Mouse (Mus musculus): ENCODE measurements around the gene Lrrtm3. TPM values are rescaled to one million over a fixed set of nuclear protein-coding genes. Genes with fewer than 3 reads are reported as not detected.
A peak's percentile ranks its signal among the peaks of the same experiment; 100 is the strongest.

Gene Lrrtm3
- polyA plus RNA-seq, 2 experiments: 1.9 to 2.1 TPM

DNA sequence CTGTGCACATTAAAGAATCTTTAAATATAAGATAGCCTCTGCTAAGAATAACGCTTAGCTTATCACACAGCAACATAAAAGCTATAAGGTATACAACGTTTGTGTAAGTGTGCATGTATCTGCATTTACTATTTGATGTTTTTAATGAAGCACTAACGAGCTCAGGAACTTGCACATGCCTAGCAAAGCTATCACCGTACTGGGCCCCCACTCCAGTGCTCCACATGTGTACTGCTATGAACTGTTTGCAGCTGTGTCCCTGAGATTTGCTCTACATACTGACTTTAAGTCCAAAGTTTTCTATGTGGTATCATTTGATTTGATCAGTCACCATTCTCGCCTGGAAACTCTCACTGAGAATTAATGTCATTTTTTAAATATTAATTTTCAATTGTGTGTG lies 111.1 kb downstream of the Lrrtm3 start:
- DNase-seq (ENCODE audit: low spot score) (no peak), ATAC-seq (ENCODE audit: low FRiP score, low read depth) (no peak)
- WGBS: 51% methylated on average over 5 of the region's 5 CpGs
- Histone ChIP-seq H3K4me1 (ENCODE audit: control insufficient read depth, insufficient read depth, low read length) (peaks cover 4% of the 10 kb centered on the region; the same call in 1 of the 2 replicates), H3K4me2 (replicated peaks; ENCODE audit: low read depth, low read length, severe bottlenecking) (no peak overlapping the region), H3K9ac (ENCODE audit: low read depth, low read length, severe bottlenecking) (no peak overlapping the region), H3K36me3 (ENCODE audit: control insufficient read depth, insufficient read depth, low read length) (no peaks in the 10 kb centered on the region), H3K4me3 (replicated peaks; ENCODE audit: low read length) (no peak overlapping the region), H3K27me3 (ENCODE audit: control insufficient read depth, insufficient read depth, low read length) (no peaks in the 10 kb centered on the region), H3K9me3 (ENCODE audit: control insufficient read depth, low read length) (no peaks in the 10 kb centered on the region), H3K27ac (replicated peaks; ENCODE audit: low read depth, low read length) (no peak overlapping the region)
- no peak for TF ChIP-seq POLR2A (IDR thresholded peaks at IDR 0.05; ENCODE audit: borderline replicate concordance, extremely low read depth, insufficient read depth, insufficient read length)

- DNase-seq (ENCODE audit: low spot score) (no peak), ATAC-seq (ENCODE audit: low FRiP score, low read depth) (no peak)
- no peaks in the 10 kb centered on the region for H3K36me3 ChIP-seq (ENCODE audit: control insufficient read depth, insufficient read depth, low read length)
- no peak overlapping the region for H3K4me2 ChIP-seq (replicated peaks; ENCODE audit: low read depth, low read length, severe bottlenecking)
- no peak overlapping the region for H3K4me3 ChIP-seq (replicated peaks; ENCODE audit: low read length)
- H3K27me3 ChIP-seq (ENCODE audit: control insufficient read depth, insufficient read depth, low read length): no peaks in the 10 kb centered on the region
- no peak for TF ChIP-seq POLR2A (IDR thresholded peaks at IDR 0.05; ENCODE audit: borderline replicate concordance, extremely low read depth, insufficient read depth, insufficient read length)
- H3K9me3 ChIP-seq (ENCODE audit: control insufficient read depth, low read length): no peaks in the 10 kb centered on the region
- H3K27ac ChIP-seq (replicated peaks; ENCODE audit: low read depth, low read length): no peak overlapping the region
- no peak overlapping the region for H3K9ac ChIP-seq (ENCODE audit: low read depth, low read length, severe bottlenecking)
- H3K4me1 ChIP-seq (ENCODE audit: control insufficient read depth, insufficient read depth, low read length): peaks cover 4% of the 10 kb centered on the region; the same call in 1 of the 2 replicates
- 46% methylated on average over 3 of the region's 3 CpGs for WGBS
Measured at GRCm38 (mm10) chr10:63978535-63978934, 111.5 kb downstream of the Lrrtm3 start.

DNA sequence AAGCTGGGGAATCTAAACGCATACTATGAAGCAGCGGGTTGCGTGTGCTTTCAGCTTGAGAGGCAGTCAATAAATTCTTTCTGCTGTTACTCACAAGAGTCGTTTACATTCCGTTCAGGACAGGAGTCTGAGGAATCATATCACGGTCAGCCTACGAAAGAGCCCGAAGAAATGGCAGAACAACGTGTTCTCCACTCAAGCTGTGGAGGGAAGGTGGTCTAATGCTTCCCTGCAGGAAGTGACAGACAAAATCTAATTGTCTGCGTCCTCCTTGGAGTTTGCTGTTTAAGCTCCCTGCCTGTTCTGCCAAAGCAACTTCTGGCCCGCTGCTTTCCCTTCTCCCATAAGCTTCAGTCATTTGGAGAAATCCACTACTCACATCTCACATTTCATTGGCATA lies 112.0 kb downstream of the Lrrtm3 start:
- WGBS: 19% methylated on average over 11 of the region's 11 CpGs
- Histone ChIP-seq H3K27ac (replicated peaks; ENCODE audit: low read depth, low read length) (no peak overlapping the region), H3K36me3 (ENCODE audit: control insufficient read depth, insufficient read depth, low read length) (no peaks in the 10 kb centered on the region), H3K9me3 (ENCODE audit: control insufficient read depth, low read length) (no peaks in the 10 kb centered on the region), H3K27me3 (ENCODE audit: control insufficient read depth, insufficient read depth, low read length) (no peaks in the 10 kb centered on the region), H3K4me1 (ENCODE audit: control insufficient read depth, insufficient read depth, low read length) (peaks cover 4% of the 10 kb centered on the region; the same call in 1 of the 2 replicates), H3K9ac (ENCODE audit: low read depth, low read length, severe bottlenecking) (0 out of 2 replicates have a peak overlapping the region, but pooled peaks have one; percentile 3), H3K4me2 (replicated peaks; ENCODE audit: low read depth, low read length, severe bottlenecking) (peak overlapping the region; percentile 23), H3K4me3 (replicated peaks; ENCODE audit: low read length) (no peak overlapping the region; the same call in 1 of the 2 replicates)
- ATAC-seq (ENCODE audit: low FRiP score, low read depth) (no peak; the same call in 1 of the 2 replicates), DNase-seq (ENCODE audit: low spot score) (peak; percentile 29)
- TF ChIP-seq POLR2A (IDR thresholded peaks at IDR 0.05; ENCODE audit: borderline replicate concordance, extremely low read depth, insufficient read depth, insufficient read length): no peak

DNA sequence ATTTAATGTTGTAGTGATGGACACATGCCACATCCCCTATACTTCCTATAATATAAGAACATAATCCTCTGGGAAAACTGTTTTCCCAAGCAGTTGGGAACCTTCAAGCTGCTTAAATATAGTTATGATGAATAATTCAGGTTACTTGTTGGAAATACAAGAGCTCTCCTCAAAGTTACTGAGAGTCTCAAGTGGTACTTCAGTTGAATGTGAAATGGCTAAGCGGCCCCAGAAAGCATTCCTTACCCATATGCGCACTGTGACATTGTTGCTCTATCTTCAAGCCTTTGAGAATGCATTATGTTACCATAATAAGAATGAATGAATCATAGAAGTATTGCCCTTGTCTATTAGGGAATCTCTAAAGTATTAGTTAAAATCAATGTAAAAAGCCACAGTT lies 117.8 kb downstream of the Lrrtm3 start:
- ATAC-seq (ENCODE audit: low FRiP score, low read depth) (no peak), DNase-seq (ENCODE audit: low spot score) (no peak)
- H3K36me3 ChIP-seq (ENCODE audit: control insufficient read depth, insufficient read depth, low read length): no peaks in the 10 kb centered on the region
- H3K27ac ChIP-seq (replicated peaks; ENCODE audit: low read depth, low read length): no peak overlapping the region
- no peak overlapping the region for H3K9ac ChIP-seq (ENCODE audit: low read depth, low read length, severe bottlenecking)
- H3K4me3 ChIP-seq (replicated peaks; ENCODE audit: low read length): no peak overlapping the region
- H3K4me1 ChIP-seq (ENCODE audit: control insufficient read depth, insufficient read depth, low read length): no peaks in the 10 kb centered on the region
- no peak for TF ChIP-seq POLR2A (IDR thresholded peaks at IDR 0.05; ENCODE audit: borderline replicate concordance, extremely low read depth, insufficient read depth, insufficient read length)
- no peaks in the 10 kb centered on the region for H3K9me3 ChIP-seq (ENCODE audit: control insufficient read depth, low read length)
- no peaks in the 10 kb centered on the region for H3K27me3 ChIP-seq (ENCODE audit: control insufficient read depth, insufficient read depth, low read length)
- 87% methylated on average over 2 of the region's 2 CpGs for WGBS
- H3K4me2 ChIP-seq (replicated peaks; ENCODE audit: low read depth, low read length, severe bottlenecking): no peak overlapping the region

DNA sequence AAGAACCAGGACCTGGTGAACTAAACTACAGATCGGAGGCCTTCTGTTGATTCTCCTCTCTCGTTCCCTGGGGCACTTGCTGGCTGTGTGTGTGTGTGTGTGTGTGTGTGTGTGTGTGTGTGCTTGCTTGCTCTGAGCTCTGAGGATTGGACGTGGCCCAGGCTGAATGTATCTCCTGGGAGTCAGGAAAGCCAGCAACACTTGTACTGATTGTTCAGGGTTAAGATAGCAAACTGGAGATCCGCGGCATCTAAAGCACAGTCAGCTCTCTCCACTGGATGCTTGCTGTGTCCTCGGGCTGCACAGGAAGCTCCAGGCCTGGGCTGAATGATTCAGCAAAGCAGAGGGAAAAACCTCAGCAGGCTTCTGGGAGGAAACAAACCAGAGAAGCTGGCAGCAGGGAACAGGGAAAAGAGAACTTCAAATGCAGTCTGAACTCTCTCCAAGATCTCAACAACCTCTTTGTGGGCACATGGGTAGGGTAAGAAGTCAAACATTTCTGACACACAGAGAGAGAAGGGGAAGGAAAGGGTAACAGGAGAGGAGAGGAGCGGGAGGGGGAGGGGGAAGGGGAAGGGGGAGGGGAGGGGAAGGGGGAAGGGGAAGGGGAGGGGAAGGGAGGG lies 135.7 kb downstream of the Lrrtm3 start:
- H3K36me3 ChIP-seq (ENCODE audit: control insufficient read depth, insufficient read depth, low read length): no peaks in the 10 kb centered on the region
- DNase-seq (ENCODE audit: low spot score): peak; percentile 21
- no peak overlapping the region for H3K4me2 ChIP-seq (replicated peaks; ENCODE audit: low read depth, low read length, severe bottlenecking)
- 0 out of 2 replicates have a peak, but pooled peaks cover 2% of the 10 kb centered on the region for H3K4me1 ChIP-seq (ENCODE audit: control insufficient read depth, insufficient read depth, low read length)
- WGBS: 21% methylated on average over 6 of the region's 7 CpGs
- H3K27ac ChIP-seq (replicated peaks; ENCODE audit: low read depth, low read length): no peak overlapping the region
- no peak for TF ChIP-seq POLR2A (IDR thresholded peaks at IDR 0.05; ENCODE audit: borderline replicate concordance, extremely low read depth, insufficient read depth, insufficient read length)
- H3K9me3 ChIP-seq (ENCODE audit: control insufficient read depth, low read length): no peaks in the 10 kb centered on the region
- ATAC-seq (ENCODE audit: low FRiP score, low read depth): peak; percentile 62
- H3K4me3 ChIP-seq (replicated peaks; ENCODE audit: low read length): no peak overlapping the region
- no peaks in the 10 kb centered on the region for H3K27me3 ChIP-seq (ENCODE audit: control insufficient read depth, insufficient read depth, low read length)
- H3K9ac ChIP-seq (ENCODE audit: low read depth, low read length, severe bottlenecking): no peak overlapping the region

All from limb, embryonic 14.5 days (tissue).